Mouse (Mus musculus): ENCODE measurements around the gene Il16. TPM values are rescaled to one million over a fixed set of nuclear protein-coding genes. Genes with fewer than 3 reads are reported as not detected.

Gene Il16
- polyA plus RNA-seq, 1 experiment from 2014 or later: 1.1 TPM

GRCm38 (mm10) chr7:83632682-83633120 is 112.8 kb downstream of the Il16 start:
- Histone ChIP-seq H3K36me3 (ENCODE audit: poor library complexity, severe bottlenecking) (0 out of 2 replicates have a peak, but pooled peaks cover 3% of the 10 kb centered on the region), H3K9me3 (replicated peaks) (no peaks in the 10 kb centered on the region), H3K4me1 (peaks cover 16% of the 10 kb centered on the region), H3K27ac (no peak overlapping the region), H3K9ac (peak overlapping the region; percentile 73; the same call in 1 of the 2 replicates), H3K27me3 (no peaks in the 10 kb centered on the region), H3K4me3 (peak overlapping the region; percentile 59), H3K4me2 (peak overlapping the region; percentile 77)
- 63% methylated on average over 6 of the region's 6 CpGs for WGBS
- no peak for ATAC-seq

GRCm38 (mm10) chr7:83631828-83632681 is 113.5 kb downstream of the Il16 start, which contains the start of gene Stard5:
TSS of gene Stard5 (plus strand) at chr7:83631959.
- no peak within 1 kb of the TSS for H3K27ac ChIP-seq
- no peaks in the 10 kb centered on the region for H3K36me3 ChIP-seq (ENCODE audit: poor library complexity, severe bottlenecking)
- WGBS: under 1% methylated on average over 35 of the region's 35 CpGs
- H3K9ac ChIP-seq: peak within 1 kb of the TSS; percentile 73
- peak; percentile 99 for ATAC-seq
- H3K4me1 ChIP-seq: peaks cover 16% of the 10 kb centered on the region
- H3K4me3 ChIP-seq: peak within 1 kb of the TSS; percentile 59
- H3K9me3 ChIP-seq (replicated peaks): no peaks in the 10 kb centered on the region
- H3K4me2 ChIP-seq: peak within 1 kb of the TSS; percentile 77
- no peaks in the 10 kb centered on the region for H3K27me3 ChIP-seq

DNA sequence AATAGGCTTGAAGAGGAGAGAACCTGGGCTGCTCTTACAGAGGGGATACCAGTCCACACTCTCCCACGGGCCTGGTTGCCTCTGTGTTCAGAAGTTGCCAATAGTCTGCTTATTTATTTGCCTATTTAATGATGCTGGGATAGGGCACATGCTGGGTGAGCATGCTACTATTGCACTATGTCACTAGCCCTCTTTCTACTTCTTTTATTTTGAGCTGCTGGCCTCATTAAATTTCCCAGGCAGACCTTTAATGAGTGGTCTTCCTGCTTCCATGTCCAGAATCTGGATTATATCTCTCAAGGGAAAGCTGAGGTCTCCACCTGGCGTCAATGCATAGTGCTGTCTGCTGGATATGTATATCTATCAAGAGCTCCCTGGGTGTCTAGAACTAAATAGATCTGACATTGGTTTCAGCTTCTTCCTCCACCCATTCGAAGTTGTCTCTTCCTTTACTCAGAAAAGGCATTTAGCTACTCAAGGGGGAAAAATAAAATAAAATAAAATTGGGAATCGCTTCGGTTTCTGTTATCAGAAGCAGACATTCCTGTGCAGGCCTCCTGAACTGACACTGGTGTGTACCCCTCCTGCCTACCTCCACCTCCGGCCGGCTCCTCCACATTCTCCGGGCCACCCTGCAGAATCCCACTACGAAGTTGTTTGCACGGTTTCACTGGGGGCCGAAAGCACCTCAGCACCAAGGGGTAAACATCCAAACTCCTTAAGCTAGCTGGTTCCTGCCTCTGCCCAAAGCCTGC is 114.3 kb downstream of the Il16 start:
- no peaks in the 10 kb centered on the region for H3K27me3 ChIP-seq
- ATAC-seq: peak; percentile 33; the same call in 1 of the 2 replicates
- H3K4me3 ChIP-seq: peak overlapping the region; percentile 59
- no peaks in the 10 kb centered on the region for H3K9me3 ChIP-seq (replicated peaks)
- WGBS: 14% methylated on average over 11 of the region's 11 CpGs
- H3K9ac ChIP-seq: peak overlapping the region; percentile 73
- peak overlapping the region; percentile 77 for H3K4me2 ChIP-seq
- peaks cover 16% of the 10 kb centered on the region for H3K4me1 ChIP-seq
- no peaks in the 10 kb centered on the region for H3K36me3 ChIP-seq (ENCODE audit: poor library complexity, severe bottlenecking)
- no peak overlapping the region for H3K27ac ChIP-seq

GRCm38 (mm10) chr7:83627369-83627768 is 118.2 kb downstream of the Il16 start:
- H3K9me3 ChIP-seq (replicated peaks): no peaks in the 10 kb centered on the region
- H3K36me3 ChIP-seq (ENCODE audit: poor library complexity, severe bottlenecking): no peaks in the 10 kb centered on the region
- no peak overlapping the region for H3K4me2 ChIP-seq
- H3K27ac ChIP-seq: no peak overlapping the region
- ATAC-seq: no peak
- no peak overlapping the region for H3K4me3 ChIP-seq
- H3K9ac ChIP-seq: no peak overlapping the region
- WGBS: 83% methylated on average over 4 of the region's 4 CpGs
- H3K4me1 ChIP-seq: peaks cover 14% of the 10 kb centered on the region
- H3K27me3 ChIP-seq: no peaks in the 10 kb centered on the region

DNA sequence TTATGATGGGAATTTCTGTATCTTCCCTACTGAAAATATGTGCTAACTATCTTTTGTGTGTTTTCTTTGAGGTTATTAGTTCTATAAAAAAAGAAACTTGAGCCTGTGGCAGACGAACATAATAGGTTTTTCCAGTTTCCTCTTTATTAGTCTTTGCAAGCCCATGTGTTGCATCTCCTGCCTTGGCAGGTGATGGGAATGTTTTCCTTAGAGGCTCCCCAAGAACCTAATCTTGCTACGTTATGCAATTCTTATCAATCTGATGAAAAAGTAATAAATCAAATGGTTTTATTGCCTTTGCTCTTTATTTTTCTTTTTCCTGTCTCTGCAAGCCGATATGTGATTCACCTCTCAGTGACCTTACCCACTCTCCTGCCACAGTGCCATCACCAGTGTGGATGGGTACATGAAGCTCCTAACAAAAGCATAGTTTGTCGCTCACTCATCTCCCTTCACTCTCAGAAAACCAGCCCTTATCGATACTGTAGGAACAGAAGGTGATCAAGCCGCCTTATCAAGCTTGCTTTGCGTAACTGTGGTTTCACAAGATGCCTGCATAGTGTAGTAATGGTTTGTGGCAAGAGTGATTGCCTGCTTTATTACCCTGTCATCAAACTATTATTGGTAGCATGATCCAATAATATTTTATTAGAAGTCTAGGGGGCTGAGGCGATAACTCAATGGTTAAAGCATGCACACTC is 118.8 kb downstream of the Il16 start:
- no peak overlapping the region for H3K4me3 ChIP-seq
- no peaks in the 10 kb centered on the region for H3K9me3 ChIP-seq (replicated peaks)
- WGBS: 91% methylated on average over 8 of the region's 8 CpGs
- H3K4me1 ChIP-seq: peaks cover 9% of the 10 kb centered on the region; the same call in 1 of the 2 replicates
- H3K9ac ChIP-seq: no peak overlapping the region
- H3K36me3 ChIP-seq (ENCODE audit: poor library complexity, severe bottlenecking): no peaks in the 10 kb centered on the region
- ATAC-seq: no peak
- no peaks in the 10 kb centered on the region for H3K27me3 ChIP-seq
- no peak overlapping the region for H3K4me2 ChIP-seq
- H3K27ac ChIP-seq: no peak overlapping the region

GRCm38 (mm10) chr7:83624065-83624464 is 121.5 kb downstream of the Il16 start:
- H3K36me3 ChIP-seq (ENCODE audit: poor library complexity, severe bottlenecking): no peaks in the 10 kb centered on the region
- no peak overlapping the region for H3K27ac ChIP-seq
- no peak overlapping the region for H3K9ac ChIP-seq
- no peaks in the 10 kb centered on the region for H3K4me1 ChIP-seq
- no peak for ATAC-seq
- H3K4me3 ChIP-seq: no peak overlapping the region
- no peaks in the 10 kb centered on the region for H3K9me3 ChIP-seq (replicated peaks)
- no peaks in the 10 kb centered on the region for H3K27me3 ChIP-seq
- 64% methylated on average over 1 of the region's 1 CpGs for WGBS
- H3K4me2 ChIP-seq: no peak overlapping the region

DNA sequence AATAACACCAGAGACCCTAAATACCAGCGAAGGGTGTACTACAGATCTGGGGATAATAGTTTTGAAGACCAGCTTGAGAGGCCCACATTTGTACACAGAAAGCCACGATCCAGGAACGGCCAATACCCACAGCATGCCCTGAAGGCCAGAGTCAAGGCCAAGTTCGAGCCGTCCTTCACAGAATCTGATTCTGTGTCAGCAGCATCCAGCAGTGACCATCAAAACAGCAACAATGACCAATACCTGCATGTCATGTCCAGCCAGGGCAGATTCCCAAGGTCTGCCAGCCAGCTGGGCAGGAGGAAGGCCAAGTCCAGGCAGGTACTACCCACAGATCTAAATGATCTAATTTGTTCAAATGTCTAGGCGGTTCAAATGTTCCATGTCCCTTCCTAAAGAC is 122.9 kb downstream of the Il16 start:
- Histone ChIP-seq H3K4me1 (no peaks in the 10 kb centered on the region), H3K36me3 (ENCODE audit: poor library complexity, severe bottlenecking) (no peaks in the 10 kb centered on the region), H3K27ac (no peak overlapping the region), H3K4me2 (no peak overlapping the region), H3K9ac (no peak overlapping the region), H3K27me3 (no peaks in the 10 kb centered on the region), H3K9me3 (replicated peaks) (no peaks in the 10 kb centered on the region), H3K4me3 (no peak overlapping the region)
- WGBS: 93% methylated on average over 6 of the region's 6 CpGs
- ATAC-seq: no peak

DNA sequence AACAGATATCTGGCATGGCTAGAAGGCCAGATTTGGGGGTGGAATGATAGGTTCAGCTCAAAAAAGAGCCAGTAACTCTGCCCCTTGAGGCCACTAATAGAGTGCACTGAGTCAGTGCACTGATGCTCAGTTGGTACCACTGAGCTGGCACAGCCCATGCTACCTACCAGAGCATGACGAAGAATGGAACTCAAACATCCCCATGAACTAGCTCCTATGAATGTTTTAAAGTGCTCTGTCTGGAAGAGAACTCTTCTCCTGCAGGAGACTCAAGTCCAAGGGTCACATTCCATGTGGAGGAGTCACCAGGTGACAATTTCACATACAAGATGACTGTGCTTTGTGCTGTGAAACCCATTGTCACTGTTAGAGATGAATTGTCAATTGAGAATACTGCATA is 126.8 kb downstream of the Il16 start:
- H3K36me3 ChIP-seq (ENCODE audit: poor library complexity, severe bottlenecking): no peaks in the 10 kb centered on the region
- H3K4me3 ChIP-seq: no peak overlapping the region
- WGBS: 96% methylated on average over 1 of the region's 1 CpGs
- H3K4me2 ChIP-seq: no peak overlapping the region
- H3K27me3 ChIP-seq: no peaks in the 10 kb centered on the region
- no peak for ATAC-seq
- no peak overlapping the region for H3K27ac ChIP-seq
- H3K4me1 ChIP-seq: no peaks in the 10 kb centered on the region
- H3K9ac ChIP-seq: no peak overlapping the region
- no peaks in the 10 kb centered on the region for H3K9me3 ChIP-seq (replicated peaks)

- H3K9ac ChIP-seq: no peak overlapping the region
- no peaks in the 10 kb centered on the region for H3K27me3 ChIP-seq
- no peak for ATAC-seq
- no peaks in the 10 kb centered on the region for H3K4me1 ChIP-seq
- H3K4me3 ChIP-seq: no peak overlapping the region
- no peak overlapping the region for H3K27ac ChIP-seq
- no peaks in the 10 kb centered on the region for H3K9me3 ChIP-seq (replicated peaks)
- WGBS: 90% methylated on average over 3 of the region's 3 CpGs
- no peaks in the 10 kb centered on the region for H3K36me3 ChIP-seq (ENCODE audit: poor library complexity, severe bottlenecking)
- H3K4me2 ChIP-seq: no peak overlapping the region
Observed at GRCm38 (mm10) chr7:83616268-83616667, 129.3 kb downstream of the Il16 start.

- Histone ChIP-seq H3K4me1 (no peaks in the 10 kb centered on the region), H3K4me3 (no peak overlapping the region), H3K36me3 (ENCODE audit: poor library complexity, severe bottlenecking) (no peaks in the 10 kb centered on the region), H3K4me2 (no peak overlapping the region), H3K27me3 (no peaks in the 10 kb centered on the region), H3K27ac (no peak overlapping the region), H3K9me3 (replicated peaks) (no peaks in the 10 kb centered on the region), H3K9ac (no peak overlapping the region)
- ATAC-seq: no peak
- WGBS: 92% methylated on average over 8 of the region's 8 CpGs
Observed at GRCm38 (mm10) chr7:83615815-83616214, 129.7 kb downstream of the Il16 start.

DNA sequence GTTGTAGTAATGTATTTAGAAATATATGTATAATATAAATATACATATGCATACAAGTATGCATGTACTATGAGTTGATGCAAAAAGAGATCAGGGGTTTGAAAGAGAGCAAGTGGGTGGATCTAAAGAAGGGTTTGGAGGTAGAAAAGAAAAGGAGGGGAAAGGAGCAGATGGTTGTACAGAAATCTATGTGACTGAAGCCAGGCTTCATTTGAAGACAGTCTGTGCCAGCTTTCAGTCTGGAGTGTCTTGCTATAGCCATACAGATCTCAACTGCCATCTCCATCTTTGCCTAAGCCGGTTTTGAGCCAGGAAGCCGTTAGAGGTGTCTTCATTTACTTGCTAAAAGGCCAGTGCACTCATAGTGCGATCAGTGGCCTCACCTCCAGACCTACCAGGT is 130.3 kb downstream of the Il16 start:
- no peak overlapping the region for H3K4me3 ChIP-seq
- H3K4me2 ChIP-seq: no peak overlapping the region
- WGBS: 80% methylated on average over 3 of the region's 3 CpGs
- no peaks in the 10 kb centered on the region for H3K9me3 ChIP-seq (replicated peaks)
- no peak for ATAC-seq
- H3K27me3 ChIP-seq: no peaks in the 10 kb centered on the region
- H3K9ac ChIP-seq: no peak overlapping the region
- H3K4me1 ChIP-seq: no peaks in the 10 kb centered on the region
- no peak overlapping the region for H3K27ac ChIP-seq
- H3K36me3 ChIP-seq (ENCODE audit: poor library complexity, severe bottlenecking): no peaks in the 10 kb centered on the region

- no peaks in the 10 kb centered on the region for H3K27me3 ChIP-seq
- no peak overlapping the region for H3K27ac ChIP-seq
- H3K9ac ChIP-seq: no peak overlapping the region
- no peaks in the 10 kb centered on the region for H3K36me3 ChIP-seq (ENCODE audit: poor library complexity, severe bottlenecking)
- H3K4me1 ChIP-seq: no peaks in the 10 kb centered on the region
- H3K9me3 ChIP-seq (replicated peaks): no peaks in the 10 kb centered on the region
- no peak overlapping the region for H3K4me3 ChIP-seq
- no peak for ATAC-seq
- no peak overlapping the region for H3K4me2 ChIP-seq
- 86% methylated on average over 1 of the region's 1 CpGs for WGBS
Observed at GRCm38 (mm10) chr7:83611886-83612285, 133.6 kb downstream of the Il16 start.

Measured in forebrain, embryonic 13.5 days (tissue).